Mouse (Mus musculus): ENCODE measurements around the gene Rap1gap. TPM values are rescaled to one million over a fixed set of nuclear protein-coding genes. Genes with fewer than 3 reads are reported as not detected.

Gene Rap1gap
- polyA plus RNA-seq, 1 experiment from 2014 or later: 5.7 TPM

GRCm38 (mm10) chr4:137697156-137697885 is 32.8 kb downstream of the Rap1gap start:
- Histone ChIP-seq H3K4me2 (ENCODE audit: low read depth, low read length) (no peak overlapping the region), H3K9me3 (replicated peaks; ENCODE audit: control insufficient read depth, low read length) (no peaks in the 10 kb centered on the region), H3K4me1 (ENCODE audit: control insufficient read depth, insufficient read depth, low read length) (no peaks in the 10 kb centered on the region), H3K36me3 (replicated peaks; ENCODE audit: control insufficient read depth, insufficient read depth, low read depth, low read length) (no peaks in the 10 kb centered on the region), H3K9ac (replicated peaks; ENCODE audit: low read length) (no peak overlapping the region), H3K27ac (replicated peaks; ENCODE audit: low read depth, low read length) (no peak overlapping the region), H3K27me3 (ENCODE audit: control insufficient read depth, insufficient read depth, low read length) (no peaks in the 10 kb centered on the region), H3K4me3 (ENCODE audit: low read depth, low read length) (no peak overlapping the region)
- DNase-seq (ENCODE audit: low spot score) (no peak), ATAC-seq (replicated peaks; ENCODE audit: insufficient number of reproducible peaks, low FRiP score, low TSS enrichment, low read depth) (no peak)
- 78% methylated on average over 13 of the region's 13 CpGs for WGBS

GRCm38 (mm10) chr4:137698076-137698985 is 33.8 kb downstream of the Rap1gap start:
- no peak overlapping the region for H3K4me3 ChIP-seq (ENCODE audit: low read depth, low read length)
- no peak overlapping the region for H3K9ac ChIP-seq (replicated peaks; ENCODE audit: low read length)
- no peak for DNase-seq (ENCODE audit: low spot score)
- H3K27me3 ChIP-seq (ENCODE audit: control insufficient read depth, insufficient read depth, low read length): no peaks in the 10 kb centered on the region
- no peak overlapping the region for H3K4me2 ChIP-seq (ENCODE audit: low read depth, low read length)
- no peaks in the 10 kb centered on the region for H3K36me3 ChIP-seq (replicated peaks; ENCODE audit: control insufficient read depth, insufficient read depth, low read depth, low read length)
- no peaks in the 10 kb centered on the region for H3K4me1 ChIP-seq (ENCODE audit: control insufficient read depth, insufficient read depth, low read length)
- WGBS: 87% methylated on average over 7 of the region's 7 CpGs
- no peak overlapping the region for H3K27ac ChIP-seq (replicated peaks; ENCODE audit: low read depth, low read length)
- ATAC-seq (replicated peaks; ENCODE audit: insufficient number of reproducible peaks, low FRiP score, low TSS enrichment, low read depth): no peak
- no peaks in the 10 kb centered on the region for H3K9me3 ChIP-seq (replicated peaks; ENCODE audit: control insufficient read depth, low read length)

- H3K27ac ChIP-seq (replicated peaks; ENCODE audit: low read depth, low read length): no peak overlapping the region
- no peaks in the 10 kb centered on the region for H3K36me3 ChIP-seq (replicated peaks; ENCODE audit: control insufficient read depth, insufficient read depth, low read depth, low read length)
- H3K27me3 ChIP-seq (ENCODE audit: control insufficient read depth, insufficient read depth, low read length): no peaks in the 10 kb centered on the region
- no peak overlapping the region for H3K4me2 ChIP-seq (ENCODE audit: low read depth, low read length)
- no peak overlapping the region for H3K4me3 ChIP-seq (ENCODE audit: low read depth, low read length)
- 78% methylated on average over 21 of the region's 21 CpGs for WGBS
- no peak overlapping the region for H3K9ac ChIP-seq (replicated peaks; ENCODE audit: low read length)
- no peaks in the 10 kb centered on the region for H3K4me1 ChIP-seq (ENCODE audit: control insufficient read depth, insufficient read depth, low read length)
- ATAC-seq (replicated peaks; ENCODE audit: insufficient number of reproducible peaks, low FRiP score, low TSS enrichment, low read depth): no peak
- DNase-seq (ENCODE audit: low spot score): no peak
- no peaks in the 10 kb centered on the region for H3K9me3 ChIP-seq (replicated peaks; ENCODE audit: control insufficient read depth, low read length)
Observed at GRCm38 (mm10) chr4:137699264-137700211, 35.0 kb downstream of the Rap1gap start.

GRCm38 (mm10) chr4:137700960-137701359 is 36.4 kb downstream of the Rap1gap start:
- H3K27me3 ChIP-seq (ENCODE audit: control insufficient read depth, insufficient read depth, low read length): no peaks in the 10 kb centered on the region
- H3K27ac ChIP-seq (replicated peaks; ENCODE audit: low read depth, low read length): no peak overlapping the region
- no peak overlapping the region for H3K4me2 ChIP-seq (ENCODE audit: low read depth, low read length)
- DNase-seq (ENCODE audit: low spot score) (no peak), ATAC-seq (replicated peaks; ENCODE audit: insufficient number of reproducible peaks, low FRiP score, low TSS enrichment, low read depth) (no peak)
- no peaks in the 10 kb centered on the region for H3K9me3 ChIP-seq (replicated peaks; ENCODE audit: control insufficient read depth, low read length)
- no peaks in the 10 kb centered on the region for H3K36me3 ChIP-seq (replicated peaks; ENCODE audit: control insufficient read depth, insufficient read depth, low read depth, low read length)
- no peak overlapping the region for H3K4me3 ChIP-seq (ENCODE audit: low read depth, low read length)
- no peaks in the 10 kb centered on the region for H3K4me1 ChIP-seq (ENCODE audit: control insufficient read depth, insufficient read depth, low read length)
- no peak overlapping the region for H3K9ac ChIP-seq (replicated peaks; ENCODE audit: low read length)
- WGBS: 69% methylated on average over 6 of the region's 6 CpGs

GRCm38 (mm10) chr4:137703077-137703476 is 38.6 kb downstream of the Rap1gap start:
- Histone ChIP-seq H3K27me3 (ENCODE audit: control insufficient read depth, insufficient read depth, low read length) (no peaks in the 10 kb centered on the region), H3K4me1 (ENCODE audit: control insufficient read depth, insufficient read depth, low read length) (peaks cover 3% of the 10 kb centered on the region; the same call in 1 of the 2 replicates), H3K9ac (replicated peaks; ENCODE audit: low read length) (no peak overlapping the region), H3K36me3 (replicated peaks; ENCODE audit: control insufficient read depth, insufficient read depth, low read depth, low read length) (no peaks in the 10 kb centered on the region), H3K4me2 (ENCODE audit: low read depth, low read length) (no peak overlapping the region), H3K9me3 (replicated peaks; ENCODE audit: control insufficient read depth, low read length) (no peaks in the 10 kb centered on the region), H3K4me3 (ENCODE audit: low read depth, low read length) (no peak overlapping the region), H3K27ac (replicated peaks; ENCODE audit: low read depth, low read length) (no peak overlapping the region)
- no peak for DNase-seq (ENCODE audit: low spot score)
- 93% methylated on average over 5 of the region's 5 CpGs for WGBS
- no peak for ATAC-seq (replicated peaks; ENCODE audit: insufficient number of reproducible peaks, low FRiP score, low TSS enrichment, low read depth)

- no peak overlapping the region for H3K9ac ChIP-seq (replicated peaks; ENCODE audit: low read length)
- H3K4me1 ChIP-seq (ENCODE audit: control insufficient read depth, insufficient read depth, low read length): peaks cover 3% of the 10 kb centered on the region; the same call in 1 of the 2 replicates
- no peak for ATAC-seq (replicated peaks; ENCODE audit: insufficient number of reproducible peaks, low FRiP score, low TSS enrichment, low read depth)
- no peak overlapping the region for H3K4me2 ChIP-seq (ENCODE audit: low read depth, low read length)
- 67% methylated on average over 2 of the region's 2 CpGs for WGBS
- no peak for DNase-seq (ENCODE audit: low spot score)
- no peak overlapping the region for H3K27ac ChIP-seq (replicated peaks; ENCODE audit: low read depth, low read length)
- H3K4me3 ChIP-seq (ENCODE audit: low read depth, low read length): no peak overlapping the region
- H3K9me3 ChIP-seq (replicated peaks; ENCODE audit: control insufficient read depth, low read length): no peaks in the 10 kb centered on the region
- no peaks in the 10 kb centered on the region for H3K36me3 ChIP-seq (replicated peaks; ENCODE audit: control insufficient read depth, insufficient read depth, low read depth, low read length)
- H3K27me3 ChIP-seq (ENCODE audit: control insufficient read depth, insufficient read depth, low read length): no peaks in the 10 kb centered on the region
Observed at GRCm38 (mm10) chr4:137704561-137704960, 40.0 kb downstream of the Rap1gap start.

GRCm38 (mm10) chr4:137705379-137705778 is 40.9 kb downstream of the Rap1gap start:
- Histone ChIP-seq H3K27me3 (ENCODE audit: control insufficient read depth, insufficient read depth, low read length) (no peaks in the 10 kb centered on the region), H3K36me3 (replicated peaks; ENCODE audit: control insufficient read depth, insufficient read depth, low read depth, low read length) (no peaks in the 10 kb centered on the region), H3K4me3 (ENCODE audit: low read depth, low read length) (no peak overlapping the region), H3K4me2 (ENCODE audit: low read depth, low read length) (no peak overlapping the region), H3K27ac (replicated peaks; ENCODE audit: low read depth, low read length) (no peak overlapping the region), H3K9me3 (replicated peaks; ENCODE audit: control insufficient read depth, low read length) (no peaks in the 10 kb centered on the region), H3K9ac (replicated peaks; ENCODE audit: low read length) (no peak overlapping the region), H3K4me1 (ENCODE audit: control insufficient read depth, insufficient read depth, low read length) (peaks cover 3% of the 10 kb centered on the region; the same call in 1 of the 2 replicates)
- no peak for DNase-seq (ENCODE audit: low spot score)
- no peak for ATAC-seq (replicated peaks; ENCODE audit: insufficient number of reproducible peaks, low FRiP score, low TSS enrichment, low read depth)
- WGBS: 88% methylated on average over 5 of the region's 5 CpGs

Measured in embryonic facial prominence, embryonic 11.5 days (tissue).